Mouse (Mus musculus) olfactory bulb, adult 2 months (tissue): ENCODE data around the gene Cib1. TPM values are rescaled to one million over a fixed set of nuclear protein-coding genes. Genes with fewer than 3 reads are reported as not detected.
A peak's percentile ranks its signal among the peaks of the same experiment; 100 is the strongest.

Experiments
- H3K27ac ChIP-seq: fragments of 200-500 bp; 2 replicates; pipeline ENCODE4 v1.5.1; 2012; ENCODE audit warnings: low read depth, low read length; ENCODE audit not compliant: insufficient read depth
- H3K4me1 ChIP-seq: fragments of 200-500 bp; 2 replicates; pipeline ENCODE4 v1.6.1; 2012; ENCODE audit warnings: low read length; ENCODE audit not compliant: control insufficient read depth, insufficient read depth
- H3K4me3 ChIP-seq: fragments of 200-500 bp; 2 replicates; pipeline ENCODE4 v1.5.1; 2012; ENCODE audit warnings: mild to moderate bottlenecking, low read depth, low read length, moderate library complexity; ENCODE audit not compliant: insufficient read depth
- CTCF ChIP-seq: fragments of 200-500 bp; IDR thresholded peaks from 2 replicates; pipeline ENCODE4 v1.5.1; 2012; ENCODE audit warnings: low read depth, mild to moderate bottlenecking, low read length, moderate library complexity; ENCODE audit not compliant: insufficient read depth
- POLR2A ChIP-seq: fragments of 200-500 bp; IDR thresholded peaks from 2 replicates; pipeline ENCODE4 v1.6.1; 2012; ENCODE audit warnings: mild to moderate bottlenecking, low read depth, low read length, moderate library complexity; ENCODE audit not compliant: insufficient read depth
- WGBS: fragments of 180-500 bp; shearing (Covaris S2); methylation state at CpG from one replicate; pipeline ENCODE4 v1.1.7; 2018; 5-methylcytosine and 5-hydroxymethylcytosine counted together
- polyA plus RNA-seq: library from polyadenylated mRNA; stranded (reverse); fragments of >200 nt; gene quantifications from 2 replicates; pipeline ENCODE4 v1.2.4, GENCODE M21; 2012; ENCODE audit warnings: low replicate concordance; ENCODE audit not compliant: missing spikeins, insufficient read depth, insufficient read length

The Cib1 gene
- polyA plus RNA-seq, 1 experiment: not detected

DNA sequence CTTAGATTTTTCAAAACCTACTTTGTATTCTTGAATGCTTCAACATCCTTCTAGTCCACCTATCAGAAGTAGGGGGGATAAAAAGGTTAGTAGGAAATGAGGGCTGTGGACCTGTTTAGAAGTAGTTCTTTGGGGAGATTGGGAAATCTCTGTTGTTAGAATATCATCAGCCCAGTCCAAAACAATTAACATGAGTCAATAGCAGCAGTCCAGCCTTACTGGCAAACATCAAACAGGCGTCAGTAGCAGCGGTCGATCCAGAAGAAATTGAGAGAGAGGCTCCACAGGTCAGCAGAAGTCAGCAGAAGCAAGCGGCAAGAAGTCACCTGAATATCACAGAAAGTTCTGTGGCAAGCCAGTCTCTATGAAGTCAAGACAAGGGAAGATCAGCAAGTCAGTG, 12.2 kb upstream of the Cib1 start:
- H3K27ac ChIP-seq: no peak overlapping the region
- no peak overlapping the region for H3K4me3 ChIP-seq
- 93% methylated on average over 4 of the region's 4 CpGs for WGBS
- H3K4me1 ChIP-seq: peaks cover 3% of the 10 kb centered on the region
- TF ChIP-seq POLR2A (no peak), CTCF (no peak)

DNA sequence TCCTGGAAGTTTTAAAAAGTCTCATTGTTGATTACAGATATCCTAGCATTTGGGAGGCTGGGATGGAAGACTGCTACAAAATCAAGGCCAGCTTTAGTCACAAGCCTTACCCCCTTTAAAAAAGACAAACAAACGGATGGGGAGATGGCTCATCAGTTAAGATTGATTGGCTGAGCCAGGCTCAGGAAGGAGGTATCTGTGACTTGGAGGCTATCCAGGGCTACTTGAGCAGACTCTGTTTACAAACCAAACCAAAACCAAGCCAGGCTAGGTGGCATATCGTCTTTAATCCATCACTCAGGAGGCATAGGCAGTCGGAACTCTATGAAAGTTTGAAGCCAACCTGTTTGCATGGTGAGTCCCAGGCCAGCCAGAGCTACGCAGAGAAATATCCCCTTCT, 9.0 kb upstream of the Cib1 start:
- H3K4me3 ChIP-seq: no peak overlapping the region
- TF ChIP-seq POLR2A (no peak), CTCF (no peak)
- H3K27ac ChIP-seq: no peak overlapping the region
- peaks cover 3% of the 10 kb centered on the region for H3K4me1 ChIP-seq
- 93% methylated on average over 4 of the region's 4 CpGs for WGBS

DNA sequence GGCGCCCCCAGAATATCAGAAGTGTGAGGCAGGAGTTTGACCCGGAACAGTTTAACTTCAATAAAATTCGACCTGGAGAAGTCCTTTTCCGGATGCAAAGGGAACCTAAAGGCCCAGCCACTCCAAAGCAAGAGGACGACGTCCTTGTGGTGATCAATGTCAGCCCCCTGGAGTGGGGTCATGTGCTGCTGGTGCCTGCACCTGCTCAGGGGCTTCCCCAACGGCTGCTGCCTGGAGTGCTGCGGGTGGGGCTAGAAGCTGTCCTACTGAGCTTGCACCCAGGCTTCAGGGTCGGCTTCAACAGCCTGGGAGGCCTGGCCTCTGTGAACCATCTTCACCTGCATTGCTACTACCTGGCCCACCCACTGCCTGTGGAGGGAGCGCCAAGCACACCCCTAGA, 5.9 kb upstream of the Cib1 start:
- Histone ChIP-seq H3K4me3 (no peak overlapping the region), H3K27ac (no peak overlapping the region), H3K4me1 (peaks cover 6% of the 10 kb centered on the region; the same call in 1 of the 2 replicates)
- WGBS: 89% methylated on average over 10 of the region's 10 CpGs
- TF ChIP-seq POLR2A: no peak

DNA sequence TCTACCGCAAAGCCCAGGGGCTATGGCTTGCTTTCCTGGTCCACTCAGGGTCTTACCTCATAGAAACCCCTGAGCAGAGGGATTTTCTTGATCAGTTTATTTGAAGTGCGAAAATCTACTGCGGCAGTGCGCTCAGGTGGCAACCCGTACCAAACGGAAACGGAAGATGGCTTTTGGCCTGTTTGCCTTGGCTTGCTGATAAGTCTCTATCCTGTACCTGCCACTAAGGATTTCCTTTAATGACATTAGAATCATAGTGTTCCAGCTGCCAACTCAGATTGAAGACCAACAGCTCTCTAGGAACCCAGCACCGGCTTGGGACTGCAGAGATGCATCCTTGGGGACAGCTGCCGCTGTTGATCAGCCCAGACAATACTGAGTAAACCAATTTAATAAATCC, 1.2 kb upstream of the Cib1 start:
- Histone ChIP-seq H3K4me3 (no peak overlapping the region), H3K27ac (no peak overlapping the region), H3K4me1 (peaks cover 12% of the 10 kb centered on the region; the same call in 1 of the 2 replicates)
- TF ChIP-seq POLR2A (no peak), CTCF (no peak)
- 84% methylated on average over 9 of the region's 9 CpGs for WGBS

DNA sequence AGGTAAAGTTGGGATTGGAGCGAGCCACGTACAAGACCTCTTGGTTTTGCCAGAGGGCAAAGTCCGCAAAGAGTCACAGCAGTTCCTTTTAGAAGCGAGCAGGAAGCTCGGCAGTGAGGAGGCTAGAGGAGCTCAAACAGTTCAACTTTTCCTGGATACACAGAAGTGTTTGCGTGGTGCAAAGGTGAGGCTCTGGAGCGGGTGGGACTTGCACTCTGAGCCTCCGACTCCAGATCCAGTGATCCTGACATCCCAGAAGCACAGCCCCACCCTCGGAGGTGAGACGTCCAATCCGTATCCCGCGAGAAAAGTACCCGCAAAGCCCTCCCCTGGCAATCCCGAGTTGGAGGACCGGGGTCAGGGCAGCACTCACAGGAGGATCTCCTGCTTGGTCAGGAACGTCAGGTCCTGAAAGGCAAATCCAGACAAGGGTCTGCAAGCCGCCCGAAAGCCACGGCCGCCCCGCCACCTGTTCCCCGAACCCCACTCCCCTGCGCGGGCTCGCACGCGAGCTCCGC, 583 bp downstream of the Cib1 start:
- peak overlapping the region; percentile 59 for H3K4me3 ChIP-seq
- H3K4me1 ChIP-seq: peaks cover 12% of the 10 kb centered on the region; the same call in 1 of the 2 replicates
- WGBS: 2% methylated on average over 29 of the region's 29 CpGs
- 0 out of 2 replicates have a peak, but pooled peaks have one; percentile 8 for TF ChIP-seq POLR2A
- no peak for TF ChIP-seq CTCF
- H3K27ac ChIP-seq: no peak overlapping the region

DNA sequence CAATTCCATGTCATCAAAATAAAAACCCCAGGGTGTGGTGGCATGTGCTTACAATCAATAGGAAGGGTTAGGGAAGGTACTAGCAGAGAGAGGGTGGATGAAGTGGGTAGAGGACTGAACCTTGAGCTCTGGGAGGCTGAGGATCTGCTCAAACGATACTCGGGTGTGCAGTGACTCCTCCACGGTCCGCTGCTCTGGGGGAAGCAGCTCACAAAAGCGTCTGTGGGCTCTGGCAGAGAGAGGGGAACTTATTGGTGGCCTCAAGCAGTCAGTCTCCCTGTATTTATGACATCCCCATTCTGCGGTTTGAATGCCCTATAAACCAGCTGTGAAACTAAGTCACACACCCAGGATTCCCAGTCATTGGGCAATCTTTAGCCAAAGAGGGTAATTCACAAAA, 2.4 kb downstream of the Cib1 start:
- H3K4me1 ChIP-seq: peaks cover 10% of the 10 kb centered on the region; the same call in 1 of the 2 replicates
- no peak overlapping the region for H3K4me3 ChIP-seq
- WGBS: 48% methylated on average over 6 of the region's 6 CpGs
- no peak overlapping the region for H3K27ac ChIP-seq
- TF ChIP-seq CTCF (no peak), POLR2A (no peak)

DNA sequence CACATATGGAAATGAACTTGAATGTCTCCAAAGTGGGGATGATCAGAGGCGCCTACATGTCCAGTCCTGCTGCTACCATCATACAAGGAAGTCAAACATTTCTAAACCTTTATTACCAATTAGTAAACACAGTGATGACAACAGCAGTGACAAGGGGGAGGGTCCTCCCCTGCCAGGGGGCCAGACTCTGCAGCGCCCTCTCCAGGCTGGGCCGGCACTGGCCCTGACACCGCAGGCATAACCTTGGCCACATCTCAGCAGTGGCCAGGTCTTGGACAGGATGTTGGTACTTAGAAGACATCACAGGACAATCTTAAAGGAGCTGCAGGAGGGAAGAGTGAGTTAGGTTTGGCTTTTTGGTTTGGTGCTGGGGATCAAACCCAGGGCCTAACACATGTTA, 5.5 kb downstream of the Cib1 start:
- TF ChIP-seq POLR2A (no peak), CTCF (no peak)
- no peak overlapping the region for H3K4me3 ChIP-seq
- peaks cover 3% of the 10 kb centered on the region for H3K4me1 ChIP-seq
- 96% methylated on average over 4 of the region's 4 CpGs for WGBS
- H3K27ac ChIP-seq: no peak overlapping the region

DNA sequence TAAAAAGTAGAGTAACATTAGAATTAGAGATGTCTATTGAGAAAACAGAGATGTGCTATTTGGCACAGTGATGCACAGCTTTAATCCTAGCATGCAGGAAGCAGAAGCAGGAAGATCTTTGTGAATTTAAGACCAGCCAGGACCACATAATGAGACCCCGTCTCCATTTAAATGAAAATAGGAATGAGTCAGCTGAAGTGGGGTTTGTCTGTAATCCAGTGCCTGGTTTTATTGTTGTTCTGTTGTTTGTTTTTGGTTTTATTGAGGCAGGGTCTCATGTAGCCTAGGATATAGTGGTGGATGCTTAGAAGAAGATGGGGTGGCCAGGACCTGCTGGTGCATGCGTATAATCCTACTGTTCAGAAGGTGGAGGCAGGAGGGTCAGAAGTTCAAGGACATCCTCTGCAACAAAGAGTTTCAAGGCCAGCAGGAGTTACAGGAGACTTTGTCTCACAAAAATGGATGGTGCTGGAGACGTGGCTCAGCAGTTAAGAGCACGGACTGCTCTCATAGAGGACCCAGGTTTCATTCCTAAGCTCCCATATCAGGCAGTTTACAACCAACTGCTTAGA, 11.3 kb downstream of the Cib1 start:
- H3K4me1 ChIP-seq: peaks cover 2% of the 10 kb centered on the region; the same call in 1 of the 2 replicates
- no peak for TF ChIP-seq POLR2A
- TF ChIP-seq CTCF: no peak
- WGBS: 81% methylated on average over 4 of the region's 4 CpGs
- H3K27ac ChIP-seq: no peak overlapping the region
- H3K4me3 ChIP-seq: no peak overlapping the region

DNA sequence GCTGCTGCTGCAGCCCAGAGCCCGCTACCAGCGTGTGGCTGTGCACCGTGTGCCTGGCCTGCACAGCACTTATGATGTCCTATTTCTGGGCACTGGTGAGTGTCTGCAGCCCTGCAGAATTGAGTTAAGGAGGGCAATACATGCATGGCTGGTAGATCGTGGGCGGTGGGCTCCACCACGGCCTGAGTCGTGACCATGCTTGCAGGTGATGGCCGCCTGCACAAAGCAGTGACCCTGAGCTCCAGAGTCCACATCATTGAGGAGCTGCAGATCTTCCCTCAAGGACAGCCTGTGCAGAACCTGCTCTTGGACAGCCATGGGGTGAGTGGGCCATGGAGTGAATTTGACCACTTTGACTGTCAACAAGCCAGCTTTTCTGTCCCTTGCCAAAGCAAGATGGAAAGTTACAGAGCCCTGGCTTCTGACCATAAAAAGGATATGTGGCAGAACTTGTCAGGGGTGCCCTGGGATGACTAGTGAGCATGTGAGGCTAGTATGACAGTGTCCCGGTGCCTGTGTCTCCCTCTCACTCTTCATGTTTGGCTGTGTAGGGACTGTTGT, 12.3 kb downstream of the Cib1 start:
- peaks cover 7% of the 10 kb centered on the region; the same call in 1 of the 2 replicates for H3K4me1 ChIP-seq
- H3K4me3 ChIP-seq: no peak overlapping the region
- H3K27ac ChIP-seq: no peak overlapping the region
- 97% methylated on average over 9 of the region's 9 CpGs for WGBS
- TF ChIP-seq CTCF (no peak), POLR2A (no peak)

DNA sequence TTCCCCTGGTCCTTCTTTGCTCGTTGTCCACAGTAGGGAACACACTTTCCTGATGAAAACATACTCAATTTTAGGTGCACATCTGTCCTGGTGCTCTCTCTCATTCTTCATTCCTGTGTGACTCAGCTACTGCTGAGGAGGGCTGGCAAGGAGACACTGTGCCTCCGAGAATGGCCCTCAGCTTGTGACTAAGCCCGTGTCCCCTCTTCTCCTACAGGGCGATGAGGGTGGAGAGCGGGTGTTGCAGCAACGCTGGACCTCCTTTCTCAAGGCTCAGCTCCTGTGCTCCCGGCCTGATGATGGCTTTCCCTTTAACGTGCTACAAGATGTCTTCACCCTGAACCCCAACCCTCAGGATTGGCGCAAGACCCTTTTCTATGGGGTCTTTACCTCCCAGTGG, 13.9 kb downstream of the Cib1 start:
- Histone ChIP-seq H3K27ac (no peak overlapping the region), H3K4me3 (no peak overlapping the region), H3K4me1 (peaks cover 7% of the 10 kb centered on the region; the same call in 1 of the 2 replicates)
- 70% methylated on average over 9 of the region's 9 CpGs for WGBS
- no peak for TF ChIP-seq POLR2A
- no peak for TF ChIP-seq CTCF
